Mouse (Mus musculus): ENCODE results near the gene Olfr509.

DNA sequence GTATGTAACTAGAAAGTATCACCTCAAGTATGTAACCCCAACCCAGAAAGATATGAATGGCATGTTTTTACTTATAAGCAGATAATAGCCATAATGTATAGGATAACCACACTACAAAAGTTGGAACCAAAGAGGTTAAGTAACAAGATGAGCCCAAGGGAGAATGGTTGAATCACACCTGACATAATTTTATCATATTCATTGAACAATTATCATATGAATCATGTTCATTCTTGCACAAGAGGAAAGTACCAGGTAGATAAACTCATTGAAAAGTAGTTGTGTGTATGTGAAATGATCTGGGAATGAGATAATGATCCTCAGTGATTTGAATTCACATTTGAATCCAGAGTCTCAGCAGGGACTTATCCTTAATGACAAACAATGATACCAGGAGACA, 41.2 kb downstream of the Olfr509 start, which contains the start of gene Olfr506:
- TF ChIP-seq CTCF (conservative IDR thresholded peaks at IDR 0.05; ENCODE audit: low read length) (no peak), POU5F1 (IDR thresholded peaks at IDR 0.05; ENCODE audit: borderline replicate concordance, low read length) (no peak), NANOG (IDR thresholded peaks at IDR 0.05; ENCODE audit: borderline replicate concordance, low read length) (no peak)
